Mouse (Mus musculus) cerebellum, adult 8-10 months (tissue): ENCODE data around the gene Reep6.

Source experiments
- DNase-seq: peaks from one replicate; pipeline ENCODE4 v3.0.0; 2022

The Reep6 gene

DNA sequence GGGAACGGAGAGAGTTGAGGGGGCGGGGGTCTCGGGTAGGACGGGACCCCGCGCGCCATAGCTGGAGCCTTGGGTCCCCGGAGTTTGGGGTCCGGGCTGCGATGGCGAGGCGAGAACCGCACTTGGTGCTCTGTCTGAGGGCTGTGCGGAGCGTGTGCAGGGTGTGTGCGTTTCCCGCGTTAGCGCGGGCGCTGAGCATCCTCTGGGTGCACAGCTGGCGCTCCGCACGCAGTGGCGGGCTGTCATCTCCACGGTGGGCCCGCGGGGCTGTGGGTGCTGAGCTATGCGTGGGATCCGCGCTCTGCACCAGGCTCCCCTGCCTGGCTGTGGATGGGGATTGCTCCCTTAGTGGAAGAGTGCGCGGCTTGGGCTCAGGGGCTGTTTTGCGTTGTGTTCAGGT is 27.0 kb downstream of the Reep6 start:
- no peak for DNase-seq

DNA sequence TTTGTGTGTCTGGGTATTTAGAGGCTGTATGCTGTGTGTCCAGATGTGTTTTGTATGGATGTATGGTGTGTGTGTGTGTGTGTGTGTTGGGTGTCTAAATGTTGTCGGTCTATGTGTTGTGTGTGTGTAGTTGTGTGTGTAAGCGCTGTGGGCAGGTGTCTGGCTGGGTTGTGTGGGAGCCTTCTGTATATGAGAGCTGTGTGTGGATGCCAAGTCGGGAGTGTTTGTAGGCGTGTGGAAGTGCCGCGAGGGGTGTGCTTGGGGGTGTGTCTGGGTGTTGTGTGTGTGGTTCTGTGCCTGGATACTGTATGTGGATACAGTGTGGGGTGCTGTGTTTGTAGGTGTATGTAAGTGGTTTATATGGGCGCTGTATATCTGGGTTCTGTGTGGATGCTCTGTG is 27.6 kb downstream of the Reep6 start:
- DNase-seq: no peak

DNA sequence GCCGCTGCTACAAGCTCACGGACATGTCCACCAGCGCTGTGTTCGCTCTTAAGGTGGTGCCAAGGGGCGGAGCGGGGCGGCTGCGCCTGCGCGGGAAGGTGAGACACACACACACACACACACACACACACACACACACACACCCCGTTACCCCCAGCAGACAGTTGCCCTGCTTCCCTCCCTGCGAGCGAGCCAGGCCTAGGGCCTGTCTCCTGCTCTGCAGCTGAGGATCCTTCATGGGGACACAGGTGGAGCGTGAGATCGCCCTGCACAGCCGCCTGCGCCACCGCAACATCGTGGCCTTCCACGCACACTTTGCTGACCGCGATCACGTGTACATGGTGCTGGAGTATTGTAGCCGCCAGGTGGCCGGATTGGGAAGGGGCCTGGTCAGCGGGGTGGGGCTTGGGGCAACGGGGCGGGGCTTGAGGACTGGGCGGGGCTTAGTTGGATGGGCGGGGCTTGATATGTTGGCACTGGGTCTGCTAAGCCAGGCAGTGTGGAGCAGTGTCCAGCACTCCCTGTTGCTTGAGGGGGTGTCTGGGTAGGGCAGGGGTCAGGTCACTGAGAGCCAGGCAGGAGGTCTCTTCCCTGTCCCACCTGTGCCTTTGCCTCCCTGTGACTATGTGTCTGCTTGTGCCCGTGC is 28.4 kb downstream of the Reep6 start:
- DNase-seq: peak; percentile 77

DNA sequence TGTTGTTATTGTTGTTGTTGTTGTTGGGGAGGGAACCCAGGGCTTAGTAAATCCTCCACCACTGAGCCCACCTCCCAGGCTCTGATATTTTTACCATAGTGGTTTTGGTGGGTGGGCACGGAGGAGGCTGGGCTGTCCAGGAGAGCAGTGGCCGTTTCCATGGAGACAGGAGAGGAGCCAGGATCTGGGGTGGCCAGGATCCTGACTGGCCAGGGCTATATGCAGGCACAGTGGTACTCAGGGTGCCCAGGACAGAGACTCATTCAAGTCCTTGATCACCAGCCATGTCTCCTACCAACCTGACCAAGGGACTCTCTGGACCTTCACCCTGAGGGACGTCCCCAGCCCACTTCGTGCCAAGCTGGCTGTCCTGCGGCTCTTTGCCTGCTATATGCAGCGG is 34.0 kb downstream of the Reep6 start:
- no peak for DNase-seq

DNA sequence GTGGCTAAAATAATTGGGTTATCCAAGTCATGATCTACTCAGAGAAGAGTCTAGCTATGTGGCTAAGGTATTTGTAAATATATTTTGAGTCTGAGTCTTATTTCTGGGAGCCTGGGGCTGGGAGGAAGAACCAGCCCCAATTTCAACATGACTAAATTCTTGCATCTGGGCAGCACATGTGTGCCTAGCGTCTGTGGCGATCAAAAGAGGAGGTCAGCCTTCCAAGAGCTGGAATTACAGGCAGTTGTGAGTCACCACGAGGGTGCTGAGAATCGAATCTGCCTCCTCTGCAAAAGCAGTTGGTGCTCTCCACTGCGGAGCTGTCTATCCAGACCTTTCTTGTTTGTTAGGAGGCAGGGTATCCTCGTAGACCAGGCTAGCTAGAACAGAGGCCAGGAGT is 36.0 kb downstream of the Reep6 start:
- no peak for DNase-seq

DNA sequence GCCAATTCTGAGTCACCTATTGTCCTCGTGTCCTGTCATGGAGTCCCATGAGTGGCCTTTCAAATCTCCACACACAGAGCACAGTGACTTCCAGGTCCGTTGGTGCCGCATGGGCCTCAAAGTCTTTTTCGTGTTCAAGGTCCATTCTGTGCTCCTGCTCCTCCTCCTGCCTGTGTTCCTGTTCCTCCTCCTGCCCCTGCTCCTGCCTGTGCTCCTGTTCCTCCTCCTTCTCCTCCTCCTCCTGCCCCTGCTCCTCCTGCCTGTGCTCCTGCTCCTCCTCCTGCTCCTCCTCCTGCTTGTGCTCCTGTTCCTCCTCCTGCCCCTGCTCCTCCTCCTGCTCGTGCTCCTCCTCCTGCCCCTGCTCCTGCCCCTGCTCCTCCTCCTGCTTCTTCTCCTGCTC is 38.2 kb downstream of the Reep6 start:
- no peak for DNase-seq

DNA sequence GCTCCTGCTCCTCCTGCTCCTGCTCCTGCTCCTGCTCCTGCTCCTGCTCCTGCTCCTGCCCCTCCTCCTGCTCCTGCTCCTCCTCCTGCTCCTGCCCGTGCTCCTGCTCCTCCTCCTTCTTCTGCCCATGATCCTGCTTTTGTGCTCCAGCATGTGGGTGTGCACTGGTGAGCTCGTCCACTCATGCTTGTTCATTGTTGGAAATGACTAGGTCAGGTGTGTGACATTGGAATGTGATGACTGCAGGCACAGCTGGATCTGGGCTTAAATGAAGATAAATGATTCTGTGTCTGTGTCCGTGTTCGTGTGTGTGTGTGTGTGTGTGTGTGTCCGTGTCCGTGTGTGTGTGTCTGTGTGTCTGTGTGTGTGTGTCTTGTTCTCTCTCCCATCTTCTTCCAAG is 38.6 kb downstream of the Reep6 start:
- no peak for DNase-seq

DNA sequence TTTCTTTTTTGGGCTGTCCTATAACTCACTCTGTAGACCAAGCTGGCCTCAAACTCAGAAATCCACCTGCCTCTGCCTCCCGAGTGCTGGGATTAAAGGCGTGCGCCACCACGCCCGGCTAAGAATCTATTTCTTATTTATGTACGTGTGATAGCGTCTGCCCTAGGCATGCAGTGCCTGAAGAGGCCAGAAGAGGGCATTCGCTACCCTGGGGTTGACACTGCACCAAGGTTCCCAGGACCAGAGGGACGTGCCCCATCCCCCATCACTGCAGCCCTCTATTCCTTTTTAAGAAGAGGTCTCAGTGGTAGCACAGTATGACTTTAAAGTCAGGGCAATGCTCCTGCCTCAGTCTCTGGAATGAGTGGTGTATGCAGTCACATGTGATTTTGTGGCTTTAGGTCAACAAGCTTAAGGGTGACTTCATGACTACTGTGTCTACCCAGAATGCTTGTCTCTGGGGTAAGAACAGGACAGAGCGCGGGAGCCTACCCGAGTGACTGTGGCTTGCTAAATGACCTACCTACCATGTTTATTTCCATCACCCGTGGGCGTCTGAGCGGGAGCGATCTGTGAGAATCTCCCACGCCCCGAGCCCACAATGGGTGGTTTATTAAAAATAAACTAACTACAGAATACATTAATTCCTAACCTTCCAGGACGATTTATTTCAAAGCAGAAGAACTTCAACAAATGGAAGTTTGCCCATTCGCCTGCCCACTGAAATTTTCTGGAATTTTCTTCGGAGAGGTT is 40.4 kb downstream of the Reep6 start:
- DNase-seq: no peak

DNA sequence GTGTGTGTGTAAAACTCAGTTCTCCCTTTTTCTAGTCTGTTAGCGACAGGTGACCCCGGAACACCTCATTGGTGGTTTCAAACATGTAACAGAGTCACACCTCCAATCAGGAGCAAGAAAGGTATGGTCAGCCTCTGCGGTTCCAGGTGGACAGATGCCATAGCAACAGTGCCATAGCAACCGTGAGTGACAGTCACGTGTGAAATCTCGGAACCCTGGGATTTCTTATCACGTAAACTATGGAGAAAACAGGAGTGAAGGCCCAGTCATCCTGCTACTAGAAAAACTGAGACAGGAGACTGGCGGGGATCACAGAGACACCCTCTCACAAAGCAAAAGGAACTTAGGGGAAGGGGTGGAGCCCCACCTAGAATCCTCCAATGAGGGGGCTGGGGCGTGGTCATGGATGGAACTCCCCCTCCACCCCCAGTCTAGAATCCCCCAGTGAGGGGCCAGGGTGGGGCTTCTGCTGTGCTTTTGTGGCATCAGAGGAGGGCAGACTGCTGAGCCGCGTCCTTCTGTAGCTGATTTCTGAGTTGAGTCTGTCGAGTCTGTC is 41.7 kb downstream of the Reep6 start:
- DNase-seq: peak; percentile 61

DNA sequence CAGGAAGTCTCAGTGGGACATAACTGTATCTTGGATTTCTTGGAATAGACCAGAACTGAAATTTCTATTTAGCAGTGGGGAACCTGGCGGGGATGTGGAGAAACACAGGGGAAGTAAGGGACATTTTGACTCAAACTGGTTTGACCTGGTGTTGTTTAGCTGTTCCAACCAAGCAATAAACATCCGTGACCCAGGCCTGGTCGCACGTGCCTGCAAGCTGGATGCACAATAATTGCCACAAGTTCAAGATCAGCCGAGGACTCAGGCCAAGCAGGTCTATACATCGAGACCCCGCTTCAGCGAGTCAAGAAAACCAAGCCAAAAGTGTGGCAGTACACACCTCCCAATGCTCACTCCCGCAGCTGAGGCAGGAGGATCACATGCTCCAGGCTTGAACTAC is 42.2 kb downstream of the Reep6 start:
- no peak for DNase-seq

DNA sequence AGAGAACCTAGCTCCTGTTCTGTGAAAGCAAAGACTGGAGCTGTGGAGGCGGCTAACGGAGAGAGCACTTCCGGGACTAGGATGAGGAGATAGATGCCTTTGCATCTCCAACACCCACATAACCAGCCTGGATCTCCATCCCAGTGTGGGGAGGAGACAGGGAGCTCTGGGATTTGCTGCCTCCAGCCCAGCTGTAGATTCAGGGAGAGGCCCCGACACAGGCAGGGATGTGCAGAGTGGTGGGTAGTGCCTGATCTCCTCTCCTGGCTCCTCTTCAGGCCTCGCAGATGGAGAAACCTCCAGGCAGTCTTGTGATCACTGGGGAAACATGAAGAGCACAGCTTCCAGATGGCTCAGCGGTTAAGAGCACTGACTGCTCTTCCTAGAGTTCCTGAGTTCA is 43.0 kb downstream of the Reep6 start:
- DNase-seq: no peak

DNA sequence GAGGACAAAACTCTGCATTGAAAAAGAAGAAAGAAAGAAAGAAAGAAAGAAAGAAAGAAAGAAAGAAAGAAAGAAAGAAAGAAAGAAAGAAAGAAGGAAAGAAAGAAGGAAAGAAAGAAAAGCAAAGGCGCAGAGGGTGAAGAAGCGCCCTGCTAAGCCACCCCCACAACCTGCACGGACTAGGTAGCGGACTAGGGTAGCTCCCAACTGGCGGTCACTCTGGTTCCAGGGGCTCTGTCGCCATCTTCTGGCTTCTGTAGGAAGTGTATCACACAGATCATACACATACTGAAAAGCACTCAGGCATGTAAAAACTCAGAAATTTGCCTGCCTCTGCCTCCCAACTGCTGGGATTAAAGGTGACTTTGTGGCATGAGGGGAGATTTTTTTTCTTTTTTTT is 44.3 kb downstream of the Reep6 start:
- DNase-seq: peak; percentile 87

DNA sequence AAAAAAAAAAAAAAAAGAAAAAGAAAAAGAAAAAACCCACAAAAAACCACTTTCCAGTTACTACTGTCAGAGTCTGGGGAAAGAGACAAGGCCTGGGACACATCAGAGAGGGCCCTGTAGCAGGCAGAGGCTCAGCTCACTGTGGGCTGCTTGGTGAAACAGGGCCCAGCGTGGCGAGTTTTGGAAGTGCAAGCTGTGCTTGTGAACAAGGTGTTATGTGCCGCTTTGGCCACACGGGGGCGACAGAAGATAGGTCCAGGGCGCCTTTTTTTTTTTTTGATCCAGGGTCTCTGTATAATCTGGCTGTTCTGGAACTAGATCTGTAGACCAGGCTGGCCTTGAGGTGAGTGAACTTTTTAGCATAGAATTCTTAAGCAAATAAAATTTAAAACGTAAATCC is 46.4 kb downstream of the Reep6 start:
- peak; percentile 87 for DNase-seq

DNA sequence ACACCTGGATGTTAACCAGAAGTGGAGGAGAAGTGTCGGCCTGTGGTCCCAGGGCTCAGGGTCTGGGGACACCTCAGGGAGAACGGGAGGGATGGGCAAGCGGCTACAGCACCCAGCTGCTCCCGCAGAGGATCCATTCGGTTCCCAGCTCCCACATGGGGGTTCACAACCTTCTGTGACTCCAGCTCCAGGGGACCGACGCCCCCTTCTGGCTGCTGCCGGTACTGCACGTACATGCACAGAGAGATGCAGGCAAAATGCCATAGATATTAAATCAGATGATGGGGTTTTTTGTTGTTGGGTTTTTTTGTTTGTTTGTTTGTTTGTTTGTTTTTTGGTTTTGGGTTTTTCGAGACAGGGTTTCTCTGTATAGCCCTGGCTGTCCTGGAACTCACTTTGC is 48.0 kb downstream of the Reep6 start:
- no peak for DNase-seq

DNA sequence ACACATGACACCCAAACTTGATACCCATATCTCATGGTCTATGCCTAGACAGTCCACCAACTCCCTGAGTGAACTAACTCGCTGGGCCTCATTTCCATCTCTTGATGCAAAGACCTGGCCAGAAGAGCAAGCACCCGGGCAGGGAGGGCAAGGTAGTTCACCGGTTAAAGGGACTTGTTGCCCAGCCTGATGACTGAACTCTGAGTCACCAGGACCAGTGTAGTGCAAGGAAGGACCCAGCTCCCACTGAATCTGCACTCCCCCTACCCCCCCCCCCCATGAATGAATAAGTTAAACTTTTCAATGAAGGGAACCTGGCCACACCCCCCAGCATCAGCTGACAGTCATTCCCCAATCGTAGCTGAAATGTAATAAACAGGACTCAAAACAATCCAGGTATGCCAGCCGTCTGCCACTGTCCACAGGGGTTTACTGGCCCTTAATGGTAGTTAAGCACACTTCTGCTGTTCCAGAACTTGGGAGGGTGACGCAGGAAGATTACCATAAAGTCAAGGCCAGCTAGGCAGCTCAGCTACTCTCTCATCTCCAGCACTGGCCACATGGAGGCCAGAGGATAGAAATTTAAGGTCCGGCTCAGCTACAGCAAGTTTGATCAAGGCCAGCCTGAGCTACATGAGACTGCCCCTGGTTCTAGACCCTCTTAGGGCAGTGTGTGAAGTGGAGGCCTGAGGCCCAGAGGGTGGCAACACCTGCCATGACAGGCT is 53.0 kb downstream of the Reep6 start:
- no peak for DNase-seq

DNA sequence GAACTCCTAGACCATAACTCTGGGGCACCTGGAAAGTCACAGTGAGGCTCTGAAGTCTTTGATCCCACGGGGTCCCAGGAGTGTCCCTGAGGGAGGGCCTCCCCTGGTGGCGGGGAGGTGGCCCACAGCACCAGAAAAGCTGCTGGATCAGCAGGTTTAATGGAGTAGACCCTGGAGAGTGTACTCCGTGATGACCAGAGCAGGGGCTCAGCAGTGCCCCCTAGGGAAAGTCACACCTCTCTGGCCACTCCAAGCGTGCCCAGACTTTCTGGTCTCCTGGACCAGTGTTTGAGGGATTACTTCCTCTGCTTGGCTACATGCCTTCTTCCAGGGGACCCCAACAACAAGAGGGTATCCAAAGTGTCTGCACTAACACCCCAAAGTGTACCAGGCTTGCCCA is 53.7 kb downstream of the Reep6 start:
- no peak for DNase-seq

DNA sequence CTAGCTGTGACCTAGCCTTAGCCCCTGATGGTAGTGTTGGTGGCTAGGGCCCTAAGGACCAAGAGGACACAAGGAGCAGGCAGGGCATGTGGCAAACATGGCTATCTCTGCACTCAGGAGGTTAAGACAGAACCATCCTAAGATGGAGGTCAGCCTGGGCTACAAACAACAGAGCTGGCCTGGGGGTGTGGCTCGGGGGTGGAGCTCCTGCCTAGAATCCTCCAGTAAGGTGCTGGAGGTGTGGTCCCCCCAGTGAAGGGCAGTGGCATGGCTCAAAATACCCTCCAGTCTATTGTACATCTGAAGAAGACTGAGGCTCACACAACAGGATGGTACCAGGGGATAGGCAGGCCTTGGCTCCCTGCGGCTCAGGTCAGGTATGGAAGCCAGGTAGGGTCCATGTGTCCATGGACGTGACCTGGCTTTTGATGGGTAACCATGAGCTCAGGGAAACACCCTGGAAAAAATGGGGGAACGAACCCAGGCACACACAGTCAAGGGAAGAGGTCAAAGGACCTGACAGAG is 54.4 kb downstream of the Reep6 start:
- DNase-seq: no peak

DNA sequence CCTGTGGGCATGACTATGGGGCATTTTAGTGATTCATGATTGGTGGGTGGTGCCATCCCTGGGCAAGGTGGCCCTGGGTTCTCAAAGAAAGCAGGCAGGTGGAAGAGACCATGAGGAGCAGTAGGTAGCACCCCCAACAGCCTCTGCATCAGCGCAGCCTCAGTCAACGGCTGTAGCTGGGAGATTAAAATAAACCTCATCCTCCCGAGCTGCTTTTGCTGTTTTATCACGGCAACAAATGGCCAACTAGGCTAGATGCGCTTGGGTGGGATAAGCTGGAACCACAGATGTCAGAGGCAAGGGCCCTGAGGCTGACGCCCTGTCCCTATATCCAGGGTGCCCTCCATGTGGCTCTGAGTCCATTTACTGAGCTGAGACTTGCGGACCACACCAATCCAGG is 55.0 kb downstream of the Reep6 start:
- no peak for DNase-seq

DNA sequence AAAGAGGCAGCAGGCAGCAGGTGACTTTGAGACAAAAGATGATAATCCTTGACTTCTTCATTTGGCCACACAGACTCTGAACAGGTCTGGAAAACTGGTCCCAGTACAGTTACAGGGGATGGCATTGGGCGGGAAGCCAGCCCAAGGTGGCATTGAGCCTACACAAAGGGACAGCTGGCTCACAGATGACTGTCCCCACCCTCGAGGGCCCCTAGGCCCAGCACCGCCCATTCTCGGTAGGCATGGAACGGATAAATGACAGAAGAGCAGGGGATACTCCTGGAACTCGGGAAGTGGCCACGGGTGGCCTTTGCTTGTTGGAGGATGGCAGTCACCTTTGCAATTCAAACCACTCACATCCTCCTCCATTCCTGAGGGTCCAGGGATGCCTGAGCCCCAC is 55.6 kb downstream of the Reep6 start:
- DNase-seq: no peak
